Mouse (Mus musculus) midbrain, embryonic 16.5 days (tissue): ENCODE results near the gene Pcsk2. TPM values are rescaled to one million over a fixed set of nuclear protein-coding genes. Genes with fewer than 3 reads are reported as not detected.
A peak's percentile ranks its signal among the peaks of the same experiment; 100 is the strongest.

Experiments used
- ATAC-seq: fragments of 200-750 bp; cut with Nextera tagmentation; 2 replicates; pipeline ENCODE4 v1.8.0; 2017; ENCODE audit warnings: moderate TSS enrichment
- H3K27ac ChIP-seq: fragments of 300-500 bp; sonication (generic); 2 replicates; pipeline ENCODE4 v1.5.1; 2014; ENCODE audit warnings: mild to moderate bottlenecking, low read length, mixed read lengths
- H3K27me3 ChIP-seq: fragments of 300-500 bp; sonication (generic); 2 replicates; pipeline ENCODE4 v1.6.1; 2014; ENCODE audit warnings: low read depth, low read length, mixed read lengths; ENCODE audit not compliant: control insufficient read depth, insufficient read depth
- H3K36me3 ChIP-seq: fragments of 300-500 bp; sonication (generic); 2 replicates; pipeline ENCODE4 v1.6.1; 2014; ENCODE audit warnings: mild to moderate bottlenecking, low read length, moderate library complexity, mixed read lengths; ENCODE audit not compliant: control insufficient read depth, insufficient read depth
- H3K4me1 ChIP-seq: fragments of 300-500 bp; sonication (generic); 2 replicates; pipeline ENCODE4 v1.6.1; 2014; ENCODE audit warnings: mild to moderate bottlenecking, low read length, mixed read lengths; ENCODE audit not compliant: control insufficient read depth, insufficient read depth
- H3K4me2 ChIP-seq: fragments of 300-500 bp; sonication (generic); 2 replicates; pipeline ENCODE4 v1.6.1; 2014; ENCODE audit warnings: mild to moderate bottlenecking, low read length, mixed read lengths
- H3K4me3 ChIP-seq: fragments of 300-500 bp; sonication (generic); 2 replicates; pipeline ENCODE4 v1.5.1; 2014; ENCODE audit warnings: low read depth, mild to moderate bottlenecking, low read length, moderate library complexity, mixed read lengths
- H3K9ac ChIP-seq: fragments of 300-500 bp; sonication (generic); 2 replicates; pipeline ENCODE4 v1.6.1; 2014; ENCODE audit warnings: low read depth, low read length, mixed read lengths
- H3K9me3 ChIP-seq: fragments of 300-500 bp; sonication (generic); replicated peaks from 2 replicates; pipeline ENCODE4 v1.6.1; 2014; ENCODE audit warnings: mild to moderate bottlenecking, low read length, mixed read lengths; ENCODE audit not compliant: control insufficient read depth, poor library complexity, severe bottlenecking
- WGBS: fragments of 180-500 bp; shearing (Covaris S2); extraction: QIAGEN DNeasy Blood & Tissue Kit; methylation state at CpG from one replicate; pipeline ENCODE4 v1.1.7; 2014; 5-methylcytosine and 5-hydroxymethylcytosine counted together
- polyA plus RNA-seq: library from polyadenylated mRNA; unstranded; fragments of >200 nt; fragmentation: Nextera tagmentation; extraction: Ambion mirVana; gene quantifications from 2 replicates; pipeline ENCODE4 v1.2.1, GENCODE M21; 2015

Pcsk2 gene
- polyA plus RNA-seq, 1 experiment from 2014 or later, result 35.2 TPM

DNA sequence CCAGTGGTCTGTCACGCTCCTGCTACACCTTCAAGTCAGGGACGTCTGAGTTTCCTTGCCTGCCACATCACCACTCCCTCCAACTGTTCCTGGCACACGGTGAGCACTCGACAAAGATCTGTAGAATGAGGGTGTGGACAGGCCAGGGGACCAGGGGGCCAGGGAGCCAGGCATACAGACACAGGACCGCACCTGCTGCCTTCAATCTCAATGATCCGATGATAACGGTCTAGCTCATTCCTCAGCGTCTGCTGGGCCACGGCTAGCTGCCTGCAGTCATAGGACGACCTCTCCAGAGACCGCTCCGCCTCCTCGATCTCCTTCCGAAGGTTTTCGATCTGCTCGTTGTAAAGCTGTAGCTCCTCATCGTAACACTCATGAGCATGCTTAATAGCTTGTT, 285.7 kb downstream of the Pcsk2 start:
- WGBS, result 74% methylated on average over 17 of the region's 17 CpGs
- ATAC-seq, result no peak
- no peak overlapping the region for H3K9ac ChIP-seq
- no peaks in the 10 kb centered on the region for H3K36me3 ChIP-seq
- no peaks in the 10 kb centered on the region for H3K4me1 ChIP-seq
- H3K4me3 ChIP-seq, result no peak overlapping the region
- no peak overlapping the region for H3K27ac ChIP-seq
- H3K4me2 ChIP-seq, result no peak overlapping the region
- H3K9me3 ChIP-seq, result no peaks in the 10 kb centered on the region
- H3K27me3 ChIP-seq, result no peaks in the 10 kb centered on the region

DNA sequence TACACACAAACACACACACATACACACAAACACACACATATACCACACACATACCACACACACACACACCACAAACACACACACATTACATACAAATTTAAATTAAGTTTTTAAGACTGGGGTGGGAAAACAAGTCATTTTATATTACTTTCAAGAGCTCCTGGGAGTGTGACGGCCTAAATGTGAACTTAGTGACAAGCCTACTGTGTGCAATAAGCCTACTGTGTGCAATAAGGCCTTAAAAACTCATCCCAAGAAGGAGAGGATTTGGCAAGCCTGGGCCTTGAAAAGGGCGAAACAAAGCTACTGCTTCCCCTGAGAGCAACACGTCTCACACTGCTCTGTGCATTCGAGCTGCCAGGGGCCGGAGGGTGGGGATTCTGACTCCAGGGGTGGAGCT, 286.8 kb downstream of the Pcsk2 start:
- Histone ChIP-seq H3K27me3 (no peaks in the 10 kb centered on the region), H3K4me2 (no peak overlapping the region), H3K4me1 (peaks cover 2% of the 10 kb centered on the region; the same call in 1 of the 2 replicates), H3K36me3 (no peaks in the 10 kb centered on the region), H3K27ac (no peak overlapping the region), H3K9ac (no peak overlapping the region), H3K4me3 (no peak overlapping the region), H3K9me3 (no peaks in the 10 kb centered on the region)
- 81% methylated on average over 5 of the region's 5 CpGs for WGBS
- ATAC-seq, result no peak

DNA sequence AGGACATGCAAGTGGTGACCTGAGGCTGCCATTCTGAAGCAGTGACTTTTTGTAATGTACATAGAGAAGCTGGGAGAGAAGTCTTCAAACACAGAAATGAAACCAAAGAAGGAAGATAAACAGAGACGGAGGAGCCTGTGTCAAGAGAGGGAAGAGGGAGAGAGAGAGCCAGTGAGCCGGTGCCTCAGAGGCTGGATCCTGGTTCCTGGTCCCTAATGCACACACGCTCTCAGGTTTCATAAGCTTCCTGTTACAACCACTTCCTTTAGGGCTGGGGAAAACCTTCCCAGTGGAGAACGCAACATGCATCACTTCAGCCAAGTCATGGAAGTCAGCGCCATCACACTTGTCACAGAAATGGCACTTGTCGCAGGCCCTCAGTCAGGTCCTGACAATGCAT, 288.1 kb downstream of the Pcsk2 start:
- WGBS, result 84% methylated on average over 6 of the region's 6 CpGs
- Histone ChIP-seq H3K9ac (no peak overlapping the region), H3K4me2 (no peak overlapping the region), H3K27ac (no peak overlapping the region), H3K4me3 (no peak overlapping the region), H3K9me3 (no peaks in the 10 kb centered on the region), H3K27me3 (no peaks in the 10 kb centered on the region), H3K4me1 (peaks cover 2% of the 10 kb centered on the region; the same call in 1 of the 2 replicates), H3K36me3 (no peaks in the 10 kb centered on the region)
- no peak for ATAC-seq

- Histone ChIP-seq H3K4me2 (no peak overlapping the region), H3K9ac (no peak overlapping the region), H3K36me3 (no peaks in the 10 kb centered on the region), H3K4me3 (no peak overlapping the region), H3K4me1 (peaks cover 2% of the 10 kb centered on the region; the same call in 1 of the 2 replicates), H3K27ac (no peak overlapping the region), H3K9me3 (no peaks in the 10 kb centered on the region), H3K27me3 (no peaks in the 10 kb centered on the region)
- ATAC-seq, result no peak
- 90% methylated on average over 7 of the region's 7 CpGs for WGBS
Observed at GRCm38 (mm10) chr2:143835820-143836219, 289.9 kb downstream of the Pcsk2 start.

DNA sequence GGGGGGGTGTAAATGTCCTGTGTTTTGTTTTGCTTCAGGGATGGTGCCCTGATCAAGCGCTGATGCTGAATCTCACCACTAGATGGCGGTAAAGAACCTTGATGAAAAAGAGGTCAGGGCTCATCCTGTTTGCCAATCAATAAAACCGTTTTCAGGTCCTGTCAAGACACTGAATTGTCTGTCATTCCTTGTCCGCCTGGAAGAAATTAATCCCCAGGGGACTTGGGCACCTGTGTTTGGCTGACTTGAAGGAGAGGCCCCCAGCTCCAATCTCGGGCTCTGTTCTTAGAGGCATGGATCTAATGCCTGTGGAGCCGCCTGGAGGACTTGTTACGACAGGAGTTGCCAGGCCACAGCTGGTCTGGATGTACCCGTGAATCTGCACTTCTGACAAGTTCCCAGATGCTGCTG, 291.3 kb downstream of the Pcsk2 start:
- Histone ChIP-seq H3K4me1 (peaks cover 2% of the 10 kb centered on the region; the same call in 1 of the 2 replicates), H3K27ac (no peak overlapping the region), H3K9me3 (no peaks in the 10 kb centered on the region), H3K9ac (0 out of 2 replicates have a peak overlapping the region, but pooled peaks have one; percentile 22), H3K4me3 (peak overlapping the region; percentile 13; the same call in 1 of the 2 replicates), H3K4me2 (peak overlapping the region; percentile 48), H3K36me3 (no peaks in the 10 kb centered on the region), H3K27me3 (no peaks in the 10 kb centered on the region)
- 0% methylated on average over 8 of the region's 8 CpGs for WGBS
- peak; percentile 74 for ATAC-seq

DNA sequence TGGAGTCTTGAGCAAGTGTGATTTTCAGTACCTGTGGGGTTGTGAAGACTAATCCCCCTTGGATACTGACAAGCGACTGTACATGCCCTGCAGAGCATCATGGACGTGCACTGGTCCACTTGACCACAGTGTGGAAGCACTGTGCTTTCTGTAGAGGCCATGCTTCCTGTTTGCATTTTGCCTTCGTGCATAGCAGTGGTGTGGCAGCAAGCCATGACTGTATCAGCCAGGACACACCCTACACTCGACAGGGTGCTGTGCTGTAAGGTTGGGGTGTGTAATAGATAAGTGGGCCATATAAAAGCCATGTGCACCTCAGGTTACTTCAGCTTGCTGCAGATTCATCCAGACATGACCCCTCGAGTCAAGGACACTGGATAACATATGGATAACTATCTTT, 292.7 kb downstream of the Pcsk2 start:
- H3K4me1 ChIP-seq, result peaks cover 2% of the 10 kb centered on the region; the same call in 1 of the 2 replicates
- no peaks in the 10 kb centered on the region for H3K36me3 ChIP-seq
- no peak overlapping the region for H3K4me2 ChIP-seq
- no peak overlapping the region for H3K27ac ChIP-seq
- H3K4me3 ChIP-seq, result no peak overlapping the region
- H3K9me3 ChIP-seq, result no peaks in the 10 kb centered on the region
- no peak overlapping the region for H3K9ac ChIP-seq
- 67% methylated on average over 5 of the region's 5 CpGs for WGBS
- no peaks in the 10 kb centered on the region for H3K27me3 ChIP-seq
- no peak for ATAC-seq

- H3K27ac ChIP-seq, result no peak overlapping the region
- H3K4me1 ChIP-seq, result peaks cover 2% of the 10 kb centered on the region; the same call in 1 of the 2 replicates
- H3K4me3 ChIP-seq, result no peak overlapping the region
- H3K36me3 ChIP-seq, result no peaks in the 10 kb centered on the region
- WGBS, result 97% methylated on average over 2 of the region's 2 CpGs
- ATAC-seq, result no peak
- no peaks in the 10 kb centered on the region for H3K27me3 ChIP-seq
- H3K9me3 ChIP-seq, result no peaks in the 10 kb centered on the region
- H3K4me2 ChIP-seq, result no peak overlapping the region
- no peak overlapping the region for H3K9ac ChIP-seq
Observed at GRCm38 (mm10) chr2:143839458-143839857, 293.5 kb downstream of the Pcsk2 start.

DNA sequence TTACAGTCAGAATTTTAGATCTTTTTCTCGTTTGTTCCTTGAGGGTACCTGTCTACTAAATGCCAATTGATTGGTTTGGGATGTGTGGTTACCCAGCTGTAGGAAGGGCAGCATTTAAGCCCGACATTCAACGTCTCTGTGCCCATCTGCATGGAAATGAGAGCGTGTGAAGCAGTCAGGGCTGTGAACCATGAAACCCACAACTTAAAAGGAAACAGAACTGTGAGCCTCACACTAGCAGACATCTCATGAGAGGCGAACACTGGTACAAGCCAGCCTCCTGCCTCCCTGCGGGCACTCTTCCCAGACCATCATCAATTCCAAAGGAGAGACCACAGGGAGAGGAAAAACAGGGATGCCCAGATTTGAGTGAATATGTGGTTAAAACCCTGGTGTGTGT, 294.9 kb downstream of the Pcsk2 start:
- 75% methylated on average over 6 of the region's 6 CpGs for WGBS
- ATAC-seq, result no peak

DNA sequence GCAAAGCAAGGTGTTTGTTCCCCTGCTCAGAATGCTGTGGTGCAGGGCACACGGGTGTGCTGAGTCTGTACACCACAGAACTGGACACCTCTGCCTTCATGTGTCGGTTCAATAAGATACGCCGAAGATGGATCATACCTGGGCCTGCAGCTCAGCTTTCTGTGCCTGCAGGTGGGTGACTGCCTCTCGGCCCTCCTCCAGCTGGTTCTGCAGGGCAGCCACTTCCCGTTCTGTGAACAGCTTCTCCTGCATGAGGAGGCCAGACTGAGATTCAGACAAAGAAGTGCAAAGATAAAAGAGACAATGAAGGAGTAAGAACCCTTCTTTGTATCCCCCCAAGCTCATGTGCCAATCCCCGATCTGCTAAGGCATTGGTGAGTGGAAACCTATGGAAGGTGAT, 295.6 kb downstream of the Pcsk2 start:
- Histone ChIP-seq H3K27me3 (no peaks in the 10 kb centered on the region), H3K36me3 (no peaks in the 10 kb centered on the region), H3K4me2 (no peak overlapping the region), H3K27ac (no peak overlapping the region), H3K4me3 (no peak overlapping the region), H3K9ac (no peak overlapping the region), H3K9me3 (no peaks in the 10 kb centered on the region), H3K4me1 (peaks cover 2% of the 10 kb centered on the region; the same call in 1 of the 2 replicates)
- ATAC-seq, result no peak
- WGBS, result 72% methylated on average over 7 of the region's 7 CpGs

More for the DNA sequence above, 294.9 kb downstream of the Pcsk2 start:
- Histone ChIP-seq H3K4me1 (peaks cover 2% of the 10 kb centered on the region; the same call in 1 of the 2 replicates), H3K27ac (no peak overlapping the region), H3K4me2 (no peak overlapping the region), H3K36me3 (no peaks in the 10 kb centered on the region), H3K9ac (no peak overlapping the region), H3K9me3 (no peaks in the 10 kb centered on the region), H3K27me3 (no peaks in the 10 kb centered on the region), H3K4me3 (no peak overlapping the region)
